Mouse (Mus musculus) forebrain, embryonic 13.5 days (tissue): ENCODE data around the gene Gm44790. TPM values are rescaled to one million over a fixed set of nuclear protein-coding genes. Genes with fewer than 3 reads are reported as not detected.
A peak's percentile ranks its signal among the peaks of the same experiment; 100 is the strongest.

Experiments
- ATAC-seq: fragments of 200-750 bp; cut with Nextera tagmentation; 2 replicates; pipeline ENCODE4 v1.8.0; 2017
- H3K27ac ChIP-seq: fragments of 300-500 bp; sonication (generic); 2 replicates; pipeline ENCODE4 v1.5.1; 2015; ENCODE audit warnings: inconsistent platforms, mild to moderate bottlenecking, moderate library complexity
- H3K27me3 ChIP-seq: fragments of 300-500 bp; sonication (generic); 2 replicates; pipeline ENCODE4 v1.6.1; 2015; ENCODE audit warnings: mild to moderate bottlenecking, inconsistent platforms
- H3K36me3 ChIP-seq: fragments of 300-500 bp; sonication (generic); 2 replicates; pipeline ENCODE4 v1.6.1; 2015; ENCODE audit warnings: mild to moderate bottlenecking, inconsistent platforms; ENCODE audit not compliant: poor library complexity, severe bottlenecking
- H3K4me1 ChIP-seq: fragments of 300-500 bp; sonication (generic); 2 replicates; pipeline ENCODE4 v1.6.1; 2015; ENCODE audit warnings: inconsistent platforms
- H3K4me2 ChIP-seq: fragments of 300-500 bp; sonication (generic); 2 replicates; pipeline ENCODE4 v1.6.1; 2015; ENCODE audit warnings: inconsistent platforms, mild to moderate bottlenecking, moderate library complexity
- H3K4me3 ChIP-seq: fragments of 300-500 bp; sonication (generic); 2 replicates; pipeline ENCODE4 v1.5.1; 2015; ENCODE audit warnings: mild to moderate bottlenecking, inconsistent platforms
- H3K9ac ChIP-seq: fragments of 300-500 bp; sonication (generic); 2 replicates; pipeline ENCODE4 v1.6.1; 2015; ENCODE audit warnings: mild to moderate bottlenecking, inconsistent platforms
- H3K9me3 ChIP-seq: fragments of 300-500 bp; sonication (generic); replicated peaks from 2 replicates; pipeline ENCODE4 v1.6.1; 2016; ENCODE audit warnings: inconsistent platforms
- WGBS: fragments of 180-500 bp; shearing (Covaris S2); methylation state at CpG from one replicate; pipeline ENCODE4 v1.1.7; 2015; 5-methylcytosine and 5-hydroxymethylcytosine counted together
- polyA plus RNA-seq: library from polyadenylated mRNA; unstranded; fragments of >200 nt; fragmentation: Nextera tagmentation; extraction: Ambion mirVana; gene quantifications from 2 replicates; pipeline ENCODE4 v1.2.1, GENCODE M21; 2015

Gm44790 gene
- polyA plus RNA-seq, 1 experiment from 2014 or later, result 0.35 TPM

- peak overlapping the region; percentile 86 for H3K4me2 ChIP-seq
- H3K4me1 ChIP-seq, result peaks cover 27% of the 10 kb centered on the region
- no peaks in the 10 kb centered on the region for H3K27me3 ChIP-seq
- no peaks in the 10 kb centered on the region for H3K9me3 ChIP-seq
- peak overlapping the region; percentile 51 for H3K9ac ChIP-seq
- peaks cover 15% of the 10 kb centered on the region for H3K36me3 ChIP-seq
- ATAC-seq, result no peak
- H3K4me3 ChIP-seq, result peak overlapping the region; percentile 81
- H3K27ac ChIP-seq, result no peak overlapping the region
Measured at GRCm38 (mm10) chr6:86406306-86406705, 20.2 kb upstream of the Gm44790 start.

- Histone ChIP-seq H3K4me3 (no peak overlapping the region), H3K27me3 (no peaks in the 10 kb centered on the region), H3K4me1 (no peaks in the 10 kb centered on the region), H3K9ac (no peak overlapping the region), H3K36me3 (peaks cover 87% of the 10 kb centered on the region), H3K27ac (no peak overlapping the region), H3K4me2 (no peak overlapping the region), H3K9me3 (no peaks in the 10 kb centered on the region)
- 95% methylated on average over 6 of the region's 6 CpGs for WGBS
- no peak for ATAC-seq
Measured at GRCm38 (mm10) chr6:86418711-86419110, 7.7 kb upstream of the Gm44790 start.

GRCm38 (mm10) chr6:86419239-86419638, 7.2 kb upstream of the Gm44790 start:
- WGBS, result 85% methylated on average over 3 of the region's 3 CpGs
- H3K27ac ChIP-seq, result no peak overlapping the region
- H3K36me3 ChIP-seq, result peaks cover 85% of the 10 kb centered on the region
- no peak overlapping the region for H3K4me2 ChIP-seq
- ATAC-seq, result no peak
- H3K9ac ChIP-seq, result no peak overlapping the region
- no peaks in the 10 kb centered on the region for H3K4me1 ChIP-seq
- H3K4me3 ChIP-seq, result no peak overlapping the region
- no peaks in the 10 kb centered on the region for H3K9me3 ChIP-seq
- H3K27me3 ChIP-seq, result no peaks in the 10 kb centered on the region

GRCm38 (mm10) chr6:86420491-86420890, 6.0 kb upstream of the Gm44790 start:
- Histone ChIP-seq H3K4me2 (no peak overlapping the region), H3K36me3 (peaks cover 85% of the 10 kb centered on the region), H3K4me1 (no peaks in the 10 kb centered on the region), H3K27me3 (no peaks in the 10 kb centered on the region), H3K9ac (no peak overlapping the region), H3K9me3 (no peaks in the 10 kb centered on the region), H3K4me3 (no peak overlapping the region), H3K27ac (no peak overlapping the region)
- 75% methylated on average over 6 of the region's 6 CpGs for WGBS
- ATAC-seq, result no peak

- Histone ChIP-seq H3K27me3 (no peaks in the 10 kb centered on the region), H3K27ac (no peak overlapping the region), H3K9me3 (no peaks in the 10 kb centered on the region), H3K4me1 (no peaks in the 10 kb centered on the region), H3K4me2 (no peak overlapping the region), H3K9ac (no peak overlapping the region), H3K4me3 (no peak overlapping the region), H3K36me3 (peaks cover 91% of the 10 kb centered on the region)
- WGBS, result 94% methylated on average over 3 of the region's 3 CpGs
- ATAC-seq, result no peak
Measured at GRCm38 (mm10) chr6:86431531-86431930, 5.1 kb downstream of the Gm44790 start.

- no peak for ATAC-seq
- Histone ChIP-seq H3K27me3 (no peaks in the 10 kb centered on the region), H3K4me1 (no peaks in the 10 kb centered on the region), H3K27ac (no peak overlapping the region), H3K36me3 (peaks cover 73% of the 10 kb centered on the region), H3K4me2 (no peak overlapping the region), H3K9me3 (no peaks in the 10 kb centered on the region), H3K4me3 (no peak overlapping the region), H3K9ac (no peak overlapping the region)
- WGBS, result 90% methylated on average over 1 of the region's 1 CpGs
Measured at GRCm38 (mm10) chr6:86433696-86434095, 7.2 kb downstream of the Gm44790 start.

GRCm38 (mm10) chr6:86437711-86438110, 11.3 kb downstream of the Gm44790 start:
- Histone ChIP-seq H3K4me3 (peak overlapping the region; percentile 76), H3K4me1 (peaks cover 11% of the 10 kb centered on the region), H3K27ac (peak overlapping the region; percentile 89), H3K9ac (peak overlapping the region; percentile 90), H3K4me2 (peak overlapping the region; percentile 85), H3K9me3 (no peaks in the 10 kb centered on the region), H3K36me3 (peaks cover 41% of the 10 kb centered on the region), H3K27me3 (no peaks in the 10 kb centered on the region)
- peak; percentile 33 for ATAC-seq
- WGBS, result 2% methylated on average over 14 of the region's 14 CpGs

GRCm38 (mm10) chr6:86438272-86439118, 12.0 kb downstream of the Gm44790 start, which contains the start of gene C87436:
Gene C87436, plus strand, starts transcription at chr6:86438374.
- Histone ChIP-seq H3K9ac (peak within 1 kb of the TSS; percentile 90), H3K36me3 (peaks cover 42% of the 10 kb centered on the region), H3K9me3 (no peaks in the 10 kb centered on the region), H3K27ac (peak within 1 kb of the TSS; percentile 89), H3K4me3 (peak within 1 kb of the TSS; percentile 76), H3K27me3 (no peaks in the 10 kb centered on the region), H3K4me2 (peak within 1 kb of the TSS; percentile 85), H3K4me1 (peaks cover 11% of the 10 kb centered on the region)
- WGBS, result under 1% methylated on average over 59 of the region's 59 CpGs
- peak; percentile 95 for ATAC-seq

- Histone ChIP-seq H3K36me3 (peaks cover 42% of the 10 kb centered on the region), H3K9me3 (no peaks in the 10 kb centered on the region), H3K4me2 (peak overlapping the region; percentile 85), H3K9ac (peak overlapping the region; percentile 90), H3K27ac (peak overlapping the region; percentile 89), H3K4me3 (peak overlapping the region; percentile 76), H3K4me1 (peaks cover 11% of the 10 kb centered on the region), H3K27me3 (no peaks in the 10 kb centered on the region)
- WGBS, result 3% methylated on average over 13 of the region's 13 CpGs
- ATAC-seq, result no peak
Measured at GRCm38 (mm10) chr6:86439119-86439496, 12.7 kb downstream of the Gm44790 start.

- Histone ChIP-seq H3K27ac (0 out of 2 replicates have a peak overlapping the region, but pooled peaks have one; percentile 89), H3K36me3 (peaks cover 42% of the 10 kb centered on the region), H3K9ac (peak overlapping the region; percentile 90), H3K27me3 (no peaks in the 10 kb centered on the region), H3K9me3 (no peaks in the 10 kb centered on the region), H3K4me2 (peak overlapping the region; percentile 85), H3K4me3 (peak overlapping the region; percentile 76), H3K4me1 (peaks cover 11% of the 10 kb centered on the region)
- 89% methylated on average over 1 of the region's 1 CpGs for WGBS
- no peak for ATAC-seq
Measured at GRCm38 (mm10) chr6:86439531-86439930, 13.1 kb downstream of the Gm44790 start.

GRCm38 (mm10) chr6:86441571-86441970, 15.1 kb downstream of the Gm44790 start:
- peaks cover 36% of the 10 kb centered on the region for H3K36me3 ChIP-seq
- H3K9ac ChIP-seq, result no peak overlapping the region
- H3K27ac ChIP-seq, result no peak overlapping the region
- no peak overlapping the region for H3K4me2 ChIP-seq
- no peaks in the 10 kb centered on the region for H3K9me3 ChIP-seq
- 94% methylated on average over 10 of the region's 10 CpGs for WGBS
- no peak for ATAC-seq
- H3K27me3 ChIP-seq, result no peaks in the 10 kb centered on the region
- H3K4me1 ChIP-seq, result peaks cover 11% of the 10 kb centered on the region
- H3K4me3 ChIP-seq, result no peak overlapping the region

- ATAC-seq, result no peak
- H3K4me1 ChIP-seq, result no peaks in the 10 kb centered on the region
- H3K27me3 ChIP-seq, result no peaks in the 10 kb centered on the region
- 95% methylated on average over 18 of the region's 18 CpGs for WGBS
- no peak overlapping the region for H3K4me2 ChIP-seq
- no peak overlapping the region for H3K9ac ChIP-seq
- no peak overlapping the region for H3K4me3 ChIP-seq
- no peak overlapping the region for H3K27ac ChIP-seq
- H3K36me3 ChIP-seq, result peaks cover 66% of the 10 kb centered on the region
- H3K9me3 ChIP-seq, result no peaks in the 10 kb centered on the region
Measured at GRCm38 (mm10) chr6:86445551-86445950, 19.1 kb downstream of the Gm44790 start.
